Mouse (Mus musculus): ENCODE results near the gene Tmc1. TPM values are rescaled to one million over a fixed set of nuclear protein-coding genes. Genes with fewer than 3 reads are reported as not detected.

Gene Tmc1
- 0.09 TPM in 1 of 2 replicates, not detected in the other for polyA plus RNA-seq (2012; rRNA removed)

GRCm38 (mm10) chr19:20953874-20954273, at the start of gene Tmc1:
Tmc1 (minus strand) TSS chr19:20954202.

Other genes starting within 250 kb of the Tmc1 start
- gene Aldh1a7, start 226.6 kb downstream of the Tmc1 start, polyA plus RNA-seq (2012; rRNA removed) = 0.92 and 1.8 TPM in 2 replicates